Mouse (Mus musculus): ENCODE measurements around the gene Rcn3.

DNA sequence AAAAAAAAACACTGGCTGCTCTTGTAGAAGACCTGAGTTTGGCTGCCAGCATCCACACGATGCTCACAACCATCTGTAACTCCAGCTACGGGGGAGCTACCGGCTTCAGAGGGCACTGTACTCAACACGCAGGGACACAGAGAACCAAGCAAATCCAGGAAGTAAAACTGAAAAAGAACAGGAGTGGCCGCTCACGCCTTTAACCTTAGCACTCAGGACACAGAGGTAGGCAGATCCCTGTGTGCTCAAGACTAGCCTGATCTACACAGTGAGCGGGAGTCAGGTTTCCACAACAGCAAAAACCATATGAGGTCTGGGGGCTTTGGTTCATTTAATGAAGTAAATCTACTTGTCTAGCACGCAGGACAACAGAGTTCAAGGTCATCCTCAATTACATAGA, 13.5 kb upstream of the Rcn3 start:
- no peak for TF ChIP-seq CTCF (IDR thresholded peaks at IDR 0.05; ENCODE audit: low read depth)
- TF ChIP-seq EP300 (IDR thresholded peaks at IDR 0.05; ENCODE audit: low read depth) = no peak

All from liver, postnatal 0 days (tissue).